Mouse (Mus musculus) liver, embryonic 11.5 days (tissue): ENCODE data around the gene Bpifa5. TPM values are rescaled to one million over a fixed set of nuclear protein-coding genes. Genes with fewer than 3 reads are reported as not detected.

Experiments used
- ATAC-seq: fragments of 200-750 bp; cut with Nextera tagmentation; replicated peaks from 2 replicates; pipeline ENCODE4 v1.8.0; 2017; ENCODE audit warnings: moderate number of reproducible peaks, mild to moderate bottlenecking, moderate TSS enrichment, moderate library complexity; ENCODE audit not compliant: low FRiP score
- DNase-seq: peaks from one replicate; pipeline ENCODE4 v3.0.0-alpha.2; 2017; ENCODE audit warnings: low spot score
- H3K27ac ChIP-seq: fragments of 300-500 bp; sonication (generic); 2 replicates; pipeline ENCODE4 v1.5.1; 2014; ENCODE audit warnings: mild to moderate bottlenecking, low read depth, low read length, control low read depth
- H3K27me3 ChIP-seq: fragments of 300-500 bp; sonication (generic); replicated peaks from 2 replicates; pipeline ENCODE4 v1.6.1; 2014; ENCODE audit warnings: low read length, mixed read lengths; ENCODE audit not compliant: control insufficient read depth, insufficient read depth
- H3K36me3 ChIP-seq: fragments of 300-500 bp; sonication (generic); 2 replicates; pipeline ENCODE4 v1.6.1; 2014; ENCODE audit warnings: mild to moderate bottlenecking, low read length, moderate library complexity, mixed read lengths; ENCODE audit not compliant: control insufficient read depth, insufficient read depth
- H3K4me1 ChIP-seq: fragments of 300-500 bp; sonication (generic); replicated peaks from 2 replicates; pipeline ENCODE4 v1.6.1; 2014; ENCODE audit warnings: low read length, mixed read lengths; ENCODE audit not compliant: control insufficient read depth, insufficient read depth
- H3K4me2 ChIP-seq: fragments of 300-500 bp; sonication (generic); 2 replicates; pipeline ENCODE4 v1.6.1; 2014; ENCODE audit warnings: mild to moderate bottlenecking, control low read depth, moderate library complexity
- H3K4me3 ChIP-seq: fragments of 300-500 bp; sonication (generic); 2 replicates; pipeline ENCODE4 v1.5.1; 2014; ENCODE audit warnings: low read depth, low read length, control low read depth
- H3K9ac ChIP-seq: fragments of 300-500 bp; sonication (generic); 2 replicates; pipeline ENCODE4 v1.6.1; 2014; ENCODE audit warnings: low read depth, low read length, control low read depth
- H3K9me3 ChIP-seq: fragments of 300-500 bp; sonication (generic); 2 replicates; pipeline ENCODE4 v1.6.1; 2016; ENCODE audit warnings: low read length, inconsistent platforms, mixed read lengths; ENCODE audit not compliant: control insufficient read depth
- WGBS: fragments of 180-500 bp; shearing (Covaris S2); extraction: QIAGEN DNeasy Blood & Tissue Kit; methylation state at CpG from one replicate; pipeline ENCODE4 v1.1.7; 2014; 5-methylcytosine and 5-hydroxymethylcytosine counted together
- polyA plus RNA-seq: library from polyadenylated mRNA; unstranded; fragments of >200 nt; fragmentation: Nextera tagmentation; extraction: Ambion mirVana; gene quantifications from 2 replicates; pipeline ENCODE4 v1.2.1, GENCODE M21; 2014

The Bpifa5 gene
- polyA plus RNA-seq, 1 experiment from 2014 or later = not detected

DNA sequence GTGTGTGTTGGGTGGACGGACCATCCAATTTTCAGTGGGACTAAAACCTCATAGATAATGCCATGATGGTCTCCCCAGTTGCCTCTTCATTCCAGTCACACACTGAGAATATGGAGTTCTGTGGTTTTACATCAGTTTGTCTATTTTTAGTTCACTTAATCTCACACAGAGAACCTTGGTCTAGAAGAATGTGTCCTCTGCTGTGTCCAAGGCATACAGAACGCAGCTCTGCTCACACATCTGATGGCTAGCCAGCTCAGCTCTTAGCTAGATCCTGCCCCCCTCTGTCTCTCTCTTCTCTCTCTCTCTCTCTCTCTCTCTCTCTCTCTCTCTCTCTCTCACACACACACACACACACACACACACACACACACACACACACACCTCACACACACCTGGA lies 29.7 kb downstream of the Bpifa5 start:
- no peak for ATAC-seq
- 70% methylated on average over 2 of the region's 2 CpGs for WGBS

DNA sequence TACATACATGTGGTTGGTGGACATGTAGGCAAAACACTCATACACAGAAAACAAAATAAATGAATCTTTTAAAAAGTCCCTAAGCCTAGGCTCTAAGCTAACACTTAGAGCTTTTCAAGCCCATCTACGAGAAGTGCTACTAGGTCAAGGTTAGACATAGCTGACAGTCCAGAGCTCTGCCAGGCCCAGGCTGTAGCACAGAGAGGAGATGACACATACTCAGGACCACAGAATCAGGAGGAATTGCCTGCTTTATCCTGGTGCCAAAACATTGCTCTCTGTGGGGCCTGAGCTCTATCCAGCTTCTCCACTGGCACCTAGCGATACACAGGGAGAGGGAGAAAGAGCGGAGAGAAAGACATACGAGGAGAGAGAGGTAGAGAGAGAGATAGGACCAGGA lies 30.7 kb downstream of the Bpifa5 start:
- H3K4me3 ChIP-seq = no peak overlapping the region
- H3K9me3 ChIP-seq = no peaks in the 10 kb centered on the region
- no peak overlapping the region for H3K27ac ChIP-seq
- H3K4me1 ChIP-seq = no peaks in the 10 kb centered on the region
- no peaks in the 10 kb centered on the region for H3K36me3 ChIP-seq
- WGBS = 82% methylated on average over 4 of the region's 4 CpGs
- no peak overlapping the region for H3K4me2 ChIP-seq
- no peak for ATAC-seq
- DNase-seq = no peak
- H3K9ac ChIP-seq = no peak overlapping the region
- H3K27me3 ChIP-seq = no peaks in the 10 kb centered on the region

More for the DNA sequence above, 29.7 kb downstream of the Bpifa5 start:
- Histone ChIP-seq H3K27ac (no peak overlapping the region), H3K4me3 (no peak overlapping the region), H3K27me3 (no peaks in the 10 kb centered on the region), H3K9ac (no peak overlapping the region), H3K4me1 (no peaks in the 10 kb centered on the region), H3K9me3 (no peaks in the 10 kb centered on the region), H3K36me3 (no peaks in the 10 kb centered on the region), H3K4me2 (no peak overlapping the region)
- DNase-seq = no peak

- Histone ChIP-seq H3K4me1 (no peaks in the 10 kb centered on the region), H3K27ac (no peak overlapping the region), H3K9ac (no peak overlapping the region), H3K4me3 (no peak overlapping the region), H3K36me3 (no peaks in the 10 kb centered on the region), H3K9me3 (no peaks in the 10 kb centered on the region), H3K27me3 (no peaks in the 10 kb centered on the region), H3K4me2 (no peak overlapping the region)
- DNase-seq (no peak), ATAC-seq (no peak)
- WGBS = 62% methylated on average over 5 of the region's 5 CpGs
Measured at GRCm38 (mm10) chr2:154193994-154194504, 31.6 kb downstream of the Bpifa5 start.

- 84% methylated on average over 9 of the region's 9 CpGs for WGBS
- DNase-seq (no peak), ATAC-seq (no peak)
- Histone ChIP-seq H3K4me3 (no peak overlapping the region), H3K9me3 (no peaks in the 10 kb centered on the region), H3K4me1 (no peaks in the 10 kb centered on the region), H3K27ac (no peak overlapping the region), H3K4me2 (no peak overlapping the region), H3K36me3 (no peaks in the 10 kb centered on the region), H3K9ac (no peak overlapping the region), H3K27me3 (no peaks in the 10 kb centered on the region)
Measured at GRCm38 (mm10) chr2:154197036-154197435, 34.6 kb downstream of the Bpifa5 start.

GRCm38 (mm10) chr2:154204630-154205029 lies 42.2 kb downstream of the Bpifa5 start:
- Histone ChIP-seq H3K36me3 (no peaks in the 10 kb centered on the region), H3K9ac (no peak overlapping the region), H3K4me1 (no peaks in the 10 kb centered on the region), H3K4me2 (no peak overlapping the region), H3K27ac (no peak overlapping the region), H3K9me3 (no peaks in the 10 kb centered on the region), H3K27me3 (no peaks in the 10 kb centered on the region), H3K4me3 (no peak overlapping the region)
- no peak for ATAC-seq
- WGBS = 84% methylated on average over 4 of the region's 4 CpGs
- DNase-seq = no peak

DNA sequence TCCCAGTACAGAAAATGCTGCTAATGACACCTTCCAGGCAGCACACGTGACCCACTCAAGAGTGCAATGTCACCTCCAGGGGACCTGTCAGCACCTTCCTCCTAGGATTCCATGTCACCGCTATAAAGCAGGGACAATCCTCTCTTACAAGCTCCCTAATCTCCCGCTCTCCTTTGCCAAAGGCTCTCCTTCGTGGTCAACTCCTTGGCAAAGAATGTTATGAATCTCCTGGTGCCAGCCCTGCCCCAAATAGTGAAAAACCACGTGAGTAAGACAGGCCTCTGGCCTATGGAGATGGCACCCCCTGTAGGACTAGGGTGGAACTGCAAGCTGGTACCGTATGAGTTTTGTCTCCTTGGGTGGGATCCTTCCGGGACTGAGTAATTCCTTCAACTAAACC lies 44.5 kb downstream of the Bpifa5 start:
- Histone ChIP-seq H3K9me3 (no peaks in the 10 kb centered on the region), H3K27me3 (no peaks in the 10 kb centered on the region; the same call in 1 of the 2 replicates), H3K4me1 (no peaks in the 10 kb centered on the region), H3K36me3 (no peaks in the 10 kb centered on the region), H3K4me3 (no peak overlapping the region), H3K9ac (no peak overlapping the region), H3K4me2 (no peak overlapping the region), H3K27ac (no peak overlapping the region)
- no peak for ATAC-seq
- WGBS = 54% methylated on average over 7 of the region's 7 CpGs
- DNase-seq = no peak

DNA sequence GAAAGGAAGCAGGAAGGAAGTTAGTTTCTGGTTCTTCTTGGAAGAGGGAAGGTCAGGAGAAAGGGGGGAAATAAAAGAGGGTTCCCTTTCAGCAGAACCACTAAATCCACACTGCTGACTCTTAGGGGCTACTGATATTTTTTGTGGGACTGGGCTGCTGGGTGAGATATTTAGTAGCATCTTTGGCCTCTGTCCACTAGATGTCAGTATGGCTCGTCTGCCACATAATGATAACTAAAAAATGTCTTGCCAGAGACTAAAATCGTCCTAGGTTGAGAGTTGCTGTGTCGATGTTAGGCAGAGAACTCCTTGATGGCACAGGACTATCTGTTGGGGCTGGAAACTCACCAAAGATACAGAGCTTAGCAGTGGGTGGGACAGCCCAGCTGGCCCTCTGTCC lies 46.7 kb downstream of the Bpifa5 start:
- no peak for DNase-seq
- ATAC-seq = no peak
- no peak overlapping the region for H3K27ac ChIP-seq
- H3K4me3 ChIP-seq = no peak overlapping the region
- no peak overlapping the region for H3K4me2 ChIP-seq
- 13% methylated on average over 3 of the region's 3 CpGs for WGBS
- H3K36me3 ChIP-seq = no peaks in the 10 kb centered on the region
- no peaks in the 10 kb centered on the region for H3K9me3 ChIP-seq
- no peaks in the 10 kb centered on the region for H3K4me1 ChIP-seq
- no peak overlapping the region for H3K9ac ChIP-seq
- no peaks in the 10 kb centered on the region; the same call in 1 of the 2 replicates for H3K27me3 ChIP-seq

- no peaks in the 10 kb centered on the region for H3K9me3 ChIP-seq
- ATAC-seq (no peak), DNase-seq (no peak)
- no peaks in the 10 kb centered on the region for H3K4me1 ChIP-seq
- no peak overlapping the region for H3K4me3 ChIP-seq
- no peaks in the 10 kb centered on the region; the same call in 1 of the 2 replicates for H3K27me3 ChIP-seq
- no peak overlapping the region for H3K4me2 ChIP-seq
- no peak overlapping the region for H3K9ac ChIP-seq
- 59% methylated on average over 1 of the region's 1 CpGs for WGBS
- no peak overlapping the region for H3K27ac ChIP-seq
- no peaks in the 10 kb centered on the region for H3K36me3 ChIP-seq
Measured at GRCm38 (mm10) chr2:154211121-154211520, 48.7 kb downstream of the Bpifa5 start.

GRCm38 (mm10) chr2:154211881-154212280 lies 49.5 kb downstream of the Bpifa5 start:
- Histone ChIP-seq H3K9ac (no peak overlapping the region), H3K9me3 (no peaks in the 10 kb centered on the region), H3K36me3 (no peaks in the 10 kb centered on the region), H3K27ac (no peak overlapping the region), H3K4me1 (no peaks in the 10 kb centered on the region), H3K27me3 (no peaks in the 10 kb centered on the region; the same call in 1 of the 2 replicates), H3K4me3 (no peak overlapping the region), H3K4me2 (no peak overlapping the region)
- no peak for ATAC-seq
- WGBS = 76% methylated on average over 4 of the region's 4 CpGs
- DNase-seq = no peak
